Mouse (Mus musculus) urinary bladder, adult 2 months (tissue): Measurements from ENCODE around the gene Bola2. TPM values are rescaled to one million over a fixed set of nuclear protein-coding genes. Genes with fewer than 3 reads are reported as not detected.

ENCODE experiments used
- DNase-seq: peaks from one replicate; pipeline ENCODE4 v3.0.0; 2022; ENCODE audit warnings: low spot score
- polyA plus RNA-seq: library from polyadenylated mRNA; depleted of rRNA; stranded (reverse); fragments of >200 nt; gene quantifications from 2 replicates; pipeline ENCODE4 v1.2.3, GENCODE M21; 2012

Bola2 gene
- polyA plus RNA-seq, 1 experiment = 37.6 TPM

GRCm38 (mm10) chr7:126689021-126689420 is 6.2 kb upstream of the Bola2 start:
- no peak for DNase-seq

GRCm38 (mm10) chr7:126690737-126691136 is 4.5 kb upstream of the Bola2 start:
- no peak for DNase-seq

- no peak for DNase-seq
Measured at GRCm38 (mm10) chr7:126691676-126692075, 3.5 kb upstream of the Bola2 start.

GRCm38 (mm10) chr7:126692426-126692825 is 2.8 kb upstream of the Bola2 start:
- DNase-seq = no peak

GRCm38 (mm10) chr7:126693256-126693655 is 1.9 kb upstream of the Bola2 start:
- peak; percentile 38 for DNase-seq

- no peak for DNase-seq
Measured at GRCm38 (mm10) chr7:126693781-126694180, 1.4 kb upstream of the Bola2 start.

GRCm38 (mm10) chr7:126694441-126695051 is 655 bp upstream of the Bola2 start:
- DNase-seq = no peak

GRCm38 (mm10) chr7:126695631-126696207 is 518 bp downstream of the Bola2 start, which contains the start of gene Slx1b:
Gene Slx1b (minus strand): TSS chr7:126695784.
- peak; percentile 74 for DNase-seq

GRCm38 (mm10) chr7:126696303-126696702 is 1.1 kb downstream of the Bola2 start:
- DNase-seq = no peak

GRCm38 (mm10) chr7:126696886-126697285 is 1.7 kb downstream of the Bola2 start:
- no peak for DNase-seq

GRCm38 (mm10) chr7:126697838-126698237 is 2.6 kb downstream of the Bola2 start:
- no peak for DNase-seq

- DNase-seq = no peak
Measured at GRCm38 (mm10) chr7:126700063-126701015, 5.1 kb downstream of the Bola2 start.

- DNase-seq = peak; percentile 74
Measured at GRCm38 (mm10) chr7:126701070-126701469, 5.9 kb downstream of the Bola2 start.

GRCm38 (mm10) chr7:126701559-126702357 is 6.6 kb downstream of the Bola2 start:
- no peak for DNase-seq

- DNase-seq = no peak
Measured at GRCm38 (mm10) chr7:126702358-126702757, 7.2 kb downstream of the Bola2 start.

GRCm38 (mm10) chr7:126702861-126703756 is 7.9 kb downstream of the Bola2 start:
- DNase-seq = no peak

- no peak for DNase-seq
Measured at GRCm38 (mm10) chr7:126703757-126704077, 8.5 kb downstream of the Bola2 start.

- DNase-seq = peak; percentile 36
Measured at GRCm38 (mm10) chr7:126704121-126704980, 9.2 kb downstream of the Bola2 start.

GRCm38 (mm10) chr7:126707442-126708174 is 12.4 kb downstream of the Bola2 start, which contains the start of gene Coro1a:
Gene Coro1a (minus strand): TSS chr7:126707787.
- no peak for DNase-seq
